Mouse (Mus musculus): Measurements from ENCODE around the gene Aurkb. TPM values are rescaled to one million over a fixed set of nuclear protein-coding genes. Genes with fewer than 3 reads are reported as not detected.
"Not testable (repeated sequence)": the region's sequence is repeated elsewhere in the genome, so short reads cannot be mapped to it uniquely, and the experiment has no call there.

Aurkb gene
- 184 and 228 TPM in 2 replicates for polyA plus RNA-seq (2016; fragmentation: Nextera tagmentation; extraction: Ambion mirVana)

- WGBS: under 1% methylated on average over 54 of the region's 54 CpGs
- H3K36me3 ChIP-seq: peaks cover 35% of the 10 kb centered on the region
- DNase-seq (ENCODE audit: low spot score): peak; percentile 90
Observed at GRCm38 (mm10) chr11:69045531-69046394, at the start of gene Aurkb. Gene Aurkb (plus strand): TSS chr11:69045647.

GRCm38 (mm10) chr11:68997080-68997479, 48.4 kb upstream of the Aurkb start:
- 96% methylated on average over 4 of the region's 4 CpGs for WGBS
- no peak for DNase-seq (ENCODE audit: low spot score)
- peaks cover 100% of the 10 kb centered on the region for H3K36me3 ChIP-seq

More at GRCm38 (mm10) chr11:69045531-69046394, at the start of gene Aurkb:
- Histone ChIP-seq H3K4me1 (replicated peaks) (peaks cover 39% of the 10 kb centered on the region), H3K27me3 (ENCODE audit: insufficient read depth, poor library complexity, severe bottlenecking) (no peaks in the 10 kb centered on the region), H3K27ac (peak within 1 kb of the TSS; percentile 97), H3K4me3 (peak within 1 kb of the TSS; percentile 93), H3K9me3 (no peaks in the 10 kb centered on the region)

GRCm38 (mm10) chr11:69002782-69003181, 42.7 kb upstream of the Aurkb start:
- not testable (repeated sequence) for H3K27ac ChIP-seq; H3K27me3 ChIP-seq (ENCODE audit: insufficient read depth, poor library complexity, severe bottlenecking); DNase-seq (ENCODE audit: low spot score); H3K9me3 ChIP-seq; H3K4me3 ChIP-seq
- Histone ChIP-seq H3K36me3 (peaks cover 77% of the 10 kb centered on the region), H3K4me1 (replicated peaks) (peaks cover 11% of the 10 kb centered on the region)
- 94% methylated on average over 4 of the region's 4 CpGs for whole genome bisulfite sequencing

More at GRCm38 (mm10) chr11:68997080-68997479, 48.4 kb upstream of the Aurkb start:
- no peak overlapping the region for H3K27ac ChIP-seq
- H3K4me1 ChIP-seq (replicated peaks): no peaks in the 10 kb centered on the region
- H3K9me3 ChIP-seq: no peaks in the 10 kb centered on the region
- no peaks in the 10 kb centered on the region for H3K27me3 ChIP-seq (ENCODE audit: insufficient read depth, poor library complexity, severe bottlenecking)
- H3K4me3 ChIP-seq: no peak overlapping the region

- Histone ChIP-seq H3K4me3 (no peak overlapping the region), H3K27ac (no peak overlapping the region), H3K36me3 (peaks cover 69% of the 10 kb centered on the region), H3K9me3 (no peaks in the 10 kb centered on the region), H3K27me3 (ENCODE audit: insufficient read depth, poor library complexity, severe bottlenecking) (no peaks in the 10 kb centered on the region), H3K4me1 (replicated peaks) (peaks cover 12% of the 10 kb centered on the region)
- no peak for DNase-seq (ENCODE audit: low spot score)
- 68% methylated on average over 4 of the region's 4 CpGs for WGBS
Observed at GRCm38 (mm10) chr11:69003592-69003991, 41.9 kb upstream of the Aurkb start.

GRCm38 (mm10) chr11:69005193-69005592, 40.3 kb upstream of the Aurkb start:
- Histone ChIP-seq H3K36me3 (peaks cover 53% of the 10 kb centered on the region), H3K27ac (no peak overlapping the region), H3K27me3 (ENCODE audit: insufficient read depth, poor library complexity, severe bottlenecking) (no peaks in the 10 kb centered on the region), H3K4me3 (no peak overlapping the region), H3K4me1 (replicated peaks) (peaks cover 12% of the 10 kb centered on the region), H3K9me3 (no peaks in the 10 kb centered on the region)
- 90% methylated on average over 7 of the region's 7 CpGs for WGBS
- DNase-seq (ENCODE audit: low spot score): no peak

GRCm38 (mm10) chr11:69006575-69006974, 38.9 kb upstream of the Aurkb start:
- H3K27ac ChIP-seq; H3K27me3 ChIP-seq (ENCODE audit: insufficient read depth, poor library complexity, severe bottlenecking); DNase-seq (ENCODE audit: low spot score); H3K4me3 ChIP-seq; H3K9me3 ChIP-seq: not testable (repeated sequence)
- Histone ChIP-seq H3K36me3 (peaks cover 39% of the 10 kb centered on the region), H3K4me1 (replicated peaks) (peaks cover 17% of the 10 kb centered on the region)

GRCm38 (mm10) chr11:69008182-69009121, 37.0 kb upstream of the Aurkb start, which contains the start of gene Pfas:
Gene Pfas (minus strand): TSS chr11:69008460.
- WGBS: 9% methylated on average over 38 of the region's 38 CpGs
- Histone ChIP-seq H3K27me3 (ENCODE audit: insufficient read depth, poor library complexity, severe bottlenecking) (no peaks in the 10 kb centered on the region), H3K9me3 (no peaks in the 10 kb centered on the region), H3K27ac (peak within 1 kb of the TSS; percentile 91), H3K4me1 (replicated peaks) (peaks cover 25% of the 10 kb centered on the region), H3K36me3 (peaks cover 20% of the 10 kb centered on the region), H3K4me3 (peak within 1 kb of the TSS; percentile 79)
- DNase-seq (ENCODE audit: low spot score): peak; percentile 95

- WGBS: 89% methylated on average over 1 of the region's 1 CpGs
- no peak overlapping the region for H3K4me3 ChIP-seq
- peaks cover 15% of the 10 kb centered on the region for H3K36me3 ChIP-seq
- no peak for DNase-seq (ENCODE audit: low spot score)
- H3K4me1 ChIP-seq (replicated peaks): peaks cover 25% of the 10 kb centered on the region
- no peaks in the 10 kb centered on the region for H3K27me3 ChIP-seq (ENCODE audit: insufficient read depth, poor library complexity, severe bottlenecking)
- H3K9me3 ChIP-seq: no peaks in the 10 kb centered on the region
- H3K27ac ChIP-seq: no peak overlapping the region
Observed at GRCm38 (mm10) chr11:69009508-69009907, 35.9 kb upstream of the Aurkb start.

- Histone ChIP-seq H3K36me3 (peaks cover 6% of the 10 kb centered on the region), H3K27me3 (ENCODE audit: insufficient read depth, poor library complexity, severe bottlenecking) (no peaks in the 10 kb centered on the region), H3K27ac (no peak overlapping the region), H3K4me1 (replicated peaks) (peaks cover 30% of the 10 kb centered on the region), H3K4me3 (peak overlapping the region; percentile 66; the same call in 1 of the 2 replicates), H3K9me3 (no peaks in the 10 kb centered on the region)
- DNase-seq (ENCODE audit: low spot score): no peak
- 91% methylated on average over 15 of the region's 15 CpGs for WGBS
Observed at GRCm38 (mm10) chr11:69010400-69011323, 34.8 kb upstream of the Aurkb start.

- DNase-seq (ENCODE audit: low spot score); H3K36me3 ChIP-seq; H3K27me3 ChIP-seq (ENCODE audit: insufficient read depth, poor library complexity, severe bottlenecking); H3K9me3 ChIP-seq: not testable (repeated sequence)
- Histone ChIP-seq H3K4me1 (replicated peaks) (peaks cover 32% of the 10 kb centered on the region), H3K27ac (peak overlapping the region; percentile 91), H3K4me3 (peak overlapping the region; percentile 66)
- 69% methylated on average over 2 of the region's 2 CpGs for WGBS
Observed at GRCm38 (mm10) chr11:69011445-69011844, 34.0 kb upstream of the Aurkb start.

GRCm38 (mm10) chr11:69012071-69012601, 33.3 kb upstream of the Aurkb start:
- Histone ChIP-seq H3K27me3 (ENCODE audit: insufficient read depth, poor library complexity, severe bottlenecking) (no peaks in the 10 kb centered on the region), H3K27ac (peak overlapping the region; percentile 91), H3K4me3 (peak overlapping the region; percentile 66), H3K36me3 (no peaks in the 10 kb centered on the region), H3K4me1 (replicated peaks) (peaks cover 34% of the 10 kb centered on the region), H3K9me3 (no peaks in the 10 kb centered on the region)
- WGBS: 2% methylated on average over 18 of the region's 18 CpGs
- DNase-seq (ENCODE audit: low spot score): peak; percentile 90

Data from hindbrain, embryonic 10.5 days (tissue).